Mouse (Mus musculus) forebrain, embryonic 14.5 days (tissue): ENCODE measurements around the gene Cemip2. TPM values are rescaled to one million over a fixed set of nuclear protein-coding genes. Genes with fewer than 3 reads are reported as not detected.

ENCODE experiments used
- ATAC-seq: fragments of 200-750 bp; cut with Nextera tagmentation; 2 replicates; pipeline ENCODE4 v1.8.0; 2017; ENCODE audit warnings: mild to moderate bottlenecking, moderate library complexity
- DNase-seq: peaks from one replicate; pipeline ENCODE4 v3.0.0-alpha.2; 2015; ENCODE audit warnings: low spot score
- H3K27ac ChIP-seq: fragments of 300-500 bp; sonication (generic); 2 replicates; pipeline ENCODE4 v1.5.1; 2014; ENCODE audit warnings: low read depth, mild to moderate bottlenecking, control low read depth, low read length, moderate library complexity
- H3K27me3 ChIP-seq: fragments of 300-500 bp; sonication (generic); replicated peaks from 2 replicates; pipeline ENCODE4 v1.6.1; 2014; ENCODE audit warnings: low read length, control low read depth, mixed read lengths; ENCODE audit not compliant: control insufficient read depth, insufficient read depth
- H3K36me3 ChIP-seq: fragments of 300-500 bp; sonication (generic); 2 replicates; pipeline ENCODE4 v1.6.1; 2014; ENCODE audit warnings: low read length, control low read depth; ENCODE audit not compliant: control insufficient read depth, insufficient read depth
- H3K4me1 ChIP-seq: fragments of 300-500 bp; sonication (generic); 2 replicates; pipeline ENCODE4 v1.6.1; 2014; ENCODE audit warnings: antibody characterized with exemption, low read length, control low read depth; ENCODE audit not compliant: control insufficient read depth, insufficient read depth
- H3K4me2 ChIP-seq: fragments of 300-500 bp; sonication (generic); 2 replicates; pipeline ENCODE4 v1.6.1; 2014; ENCODE audit warnings: mild to moderate bottlenecking, control low read depth, low read length
- H3K4me3 ChIP-seq: fragments of 300-500 bp; sonication (generic); 2 replicates; pipeline ENCODE4 v1.5.1; 2014; ENCODE audit warnings: low read depth, low read length, control low read depth
- H3K9ac ChIP-seq: fragments of 300-500 bp; sonication (generic); 2 replicates; pipeline ENCODE4 v1.6.1; 2014; ENCODE audit warnings: mild to moderate bottlenecking, low read length, control low read depth, moderate library complexity
- H3K9me3 ChIP-seq: fragments of 300-500 bp; sonication (generic); replicated peaks from 2 replicates; pipeline ENCODE4 v1.6.1; 2016; ENCODE audit warnings: low read length, control low read depth, mixed read lengths; ENCODE audit not compliant: control insufficient read depth
- WGBS: fragments of 180-500 bp; shearing (Covaris S2); extraction: QIAGEN DNeasy Blood & Tissue Kit; methylation state at CpG from one replicate; pipeline ENCODE4 v1.1.7; 2014; 5-methylcytosine and 5-hydroxymethylcytosine counted together
- polyA plus RNA-seq: library from polyadenylated mRNA; unstranded; fragments of >200 nt; fragmentation: Nextera tagmentation; extraction: Ambion mirVana; gene quantifications from 2 replicates; pipeline ENCODE4 v1.2.1, GENCODE M21; 2014

The Cemip2 gene
- polyA plus RNA-seq, 1 experiment from 2014 or later: 29.2 TPM

GRCm38 (mm10) chr19:21886166-21886657 lies 108.1 kb downstream of the Cemip2 start:
- no peak overlapping the region for H3K4me3 ChIP-seq
- 75% methylated on average over 4 of the region's 4 CpGs for WGBS
- H3K9ac ChIP-seq: no peak overlapping the region
- H3K27ac ChIP-seq: no peak overlapping the region
- H3K4me1 ChIP-seq: peaks cover 7% of the 10 kb centered on the region; the same call in 1 of the 2 replicates
- H3K27me3 ChIP-seq: no peaks in the 10 kb centered on the region
- no peaks in the 10 kb centered on the region for H3K36me3 ChIP-seq
- no peak for ATAC-seq
- no peak for DNase-seq
- no peaks in the 10 kb centered on the region for H3K9me3 ChIP-seq
- H3K4me2 ChIP-seq: no peak overlapping the region

GRCm38 (mm10) chr19:21890699-21891098 lies 112.6 kb downstream of the Cemip2 start:
- 100% methylated on average over 2 of the region's 2 CpGs for WGBS
- no peaks in the 10 kb centered on the region for H3K36me3 ChIP-seq
- no peak overlapping the region for H3K4me3 ChIP-seq
- ATAC-seq (no peak), DNase-seq (no peak)
- no peaks in the 10 kb centered on the region for H3K4me1 ChIP-seq
- no peak overlapping the region for H3K27ac ChIP-seq
- H3K9ac ChIP-seq: no peak overlapping the region
- no peaks in the 10 kb centered on the region for H3K27me3 ChIP-seq
- H3K4me2 ChIP-seq: no peak overlapping the region
- H3K9me3 ChIP-seq: no peaks in the 10 kb centered on the region

GRCm38 (mm10) chr19:21894792-21895191 lies 116.7 kb downstream of the Cemip2 start:
- no peaks in the 10 kb centered on the region for H3K27me3 ChIP-seq
- no peak overlapping the region for H3K9ac ChIP-seq
- DNase-seq: no peak
- 91% methylated on average over 3 of the region's 3 CpGs for WGBS
- no peak overlapping the region for H3K4me2 ChIP-seq
- H3K4me1 ChIP-seq: no peaks in the 10 kb centered on the region
- ATAC-seq: no peak
- H3K4me3 ChIP-seq: no peak overlapping the region
- no peaks in the 10 kb centered on the region for H3K9me3 ChIP-seq
- H3K36me3 ChIP-seq: no peaks in the 10 kb centered on the region
- no peak overlapping the region for H3K27ac ChIP-seq

- 87% methylated on average over 5 of the region's 5 CpGs for WGBS
- no peak overlapping the region for H3K4me2 ChIP-seq
These were observed 117.4 kb downstream of the Cemip2 start for GRCm38 (mm10) chr19:21895540-21895939.

GRCm38 (mm10) chr19:21897122-21897827 lies 119.1 kb downstream of the Cemip2 start:
- no peaks in the 10 kb centered on the region for H3K9me3 ChIP-seq
- no peak overlapping the region for H3K27ac ChIP-seq
- no peaks in the 10 kb centered on the region for H3K27me3 ChIP-seq
- DNase-seq (no peak), ATAC-seq (no peak)
- H3K4me2 ChIP-seq: no peak overlapping the region
- H3K4me1 ChIP-seq: no peaks in the 10 kb centered on the region
- H3K36me3 ChIP-seq: no peaks in the 10 kb centered on the region
- no peak overlapping the region for H3K9ac ChIP-seq
- 90% methylated on average over 7 of the region's 7 CpGs for WGBS
- no peak overlapping the region for H3K4me3 ChIP-seq

More at GRCm38 (mm10) chr19:21895540-21895939, 117.4 kb downstream of the Cemip2 start:
- Histone ChIP-seq H3K9ac (no peak overlapping the region), H3K9me3 (no peaks in the 10 kb centered on the region), H3K27me3 (no peaks in the 10 kb centered on the region), H3K4me3 (no peak overlapping the region), H3K4me1 (no peaks in the 10 kb centered on the region), H3K27ac (no peak overlapping the region), H3K36me3 (no peaks in the 10 kb centered on the region)
- ATAC-seq (no peak), DNase-seq (no peak)

GRCm38 (mm10) chr19:21898015-21898939 lies 120.1 kb downstream of the Cemip2 start:
- Histone ChIP-seq H3K27ac (no peak overlapping the region), H3K4me1 (no peaks in the 10 kb centered on the region), H3K9ac (no peak overlapping the region), H3K36me3 (no peaks in the 10 kb centered on the region), H3K4me3 (no peak overlapping the region), H3K27me3 (no peaks in the 10 kb centered on the region), H3K9me3 (no peaks in the 10 kb centered on the region), H3K4me2 (no peak overlapping the region)
- DNase-seq: no peak
- ATAC-seq: no peak
- 79% methylated on average over 12 of the region's 12 CpGs for whole genome bisulfite sequencing

Other genes starting within 250 kb of the Cemip2 start
- 77.5 and 81.4 TPM in 2 replicates for gene 1110059E24Rik, start 125.4 kb upstream of the Cemip2 start, polyA plus RNA-seq
- 42.2 and 43.1 TPM in 2 replicates for gene Abhd17b, start 125.2 kb upstream of the Cemip2 start, polyA plus RNA-seq